20 mouse cellular contexts compared by ENCODE assay signal in the genomic region with DNA sequence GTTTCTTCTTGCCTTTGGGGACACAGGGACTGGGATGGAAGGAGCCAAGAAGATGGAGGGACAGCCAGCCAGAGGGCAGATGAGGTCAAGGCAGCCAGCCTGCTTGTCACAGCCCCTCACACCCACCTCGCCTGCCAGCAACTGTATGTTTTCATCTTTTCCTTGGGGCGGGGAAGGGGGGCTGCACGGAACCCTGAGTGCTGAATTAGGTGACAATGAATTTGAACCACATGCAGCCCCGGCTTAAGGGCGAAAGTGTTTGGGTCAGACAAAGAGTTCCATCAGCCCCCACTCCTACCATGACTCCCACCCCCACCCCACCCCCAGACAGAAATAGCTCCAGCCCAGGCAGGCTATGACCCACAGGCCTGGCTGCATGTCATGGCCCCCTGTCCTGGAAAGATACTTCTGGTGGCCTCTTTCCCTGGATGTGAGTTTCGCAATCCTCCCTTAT. TPM values are rescaled to one million over a fixed set of nuclear protein-coding genes. Genes with fewer than 3 reads are reported as not detected.
DNase-seq lines count a peak whose midpoint lies in the region; ATAC-seq lines count a peak whose summit lies in the region.
"Had no signal": no experiment of that assay in that cellular context is flagged by ENCODE, and none has a peak within 500 bp of the region (broad histone marks: within the 10 kb centered on the region; RNA-seq: fewer than 3 reads in every experiment).

No protein-coding gene starts in this region.

- no peak overlapping the region for H3K4me2 ChIP-seq in heart, embryonic 13.5 days
- no peak overlapping the region for H3K4me2 ChIP-seq in heart, embryonic 12.5 days
- H3K4me2 ChIP-seq in heart, embryonic 16.5 days (ENCODE audit: low read depth, low read length): no peak overlapping the region
- H3K4me2 ChIP-seq in lung, embryonic 16.5 days (ENCODE audit: low read depth, low read length): no peak overlapping the region
- no peak overlapping the region for H3K4me2 ChIP-seq in midbrain, embryonic 15.5 days
- H3K4me2 ChIP-seq: neural tube, embryonic 13.5 days had no signal

- peaks cover 4% of the 10 kb centered on the region; the same call in 1 of the 2 replicates for H3K9me3 ChIP-seq in heart, embryonic 13.5 days
- no peaks in the 10 kb centered on the region for H3K9me3 ChIP-seq in heart, embryonic 12.5 days (replicated peaks)
- H3K9me3 ChIP-seq in heart, embryonic 16.5 days (replicated peaks; ENCODE audit: control insufficient read depth, low read length): 0 out of 2 replicates have a peak, but pooled peaks cover 2% of the 10 kb centered on the region
- no peaks in the 10 kb centered on the region for H3K9me3 ChIP-seq in lung, embryonic 16.5 days (ENCODE audit: control insufficient read depth, low read length)
- no peaks in the 10 kb centered on the region for H3K9me3 ChIP-seq in midbrain, embryonic 15.5 days
- H3K9me3 ChIP-seq: neural tube, embryonic 13.5 days had no signal

- peak overlapping the region; percentile 70; the same call in 1 of the 2 replicates for H3K27ac ChIP-seq in heart, embryonic 13.5 days (replicated peaks)
- H3K27ac ChIP-seq in heart, embryonic 12.5 days (ENCODE audit: poor library complexity, severe bottlenecking): no peak overlapping the region
- peak overlapping the region; percentile 72; the same call in 1 of the 2 replicates for H3K27ac ChIP-seq in heart, embryonic 16.5 days (ENCODE audit: low read length)
- peak overlapping the region; percentile 89 for H3K27ac ChIP-seq in lung, embryonic 16.5 days (ENCODE audit: low read length)
- H3K27ac ChIP-seq in midbrain, embryonic 15.5 days: no peak overlapping the region
- H3K27ac ChIP-seq: neural tube, embryonic 13.5 days had no signal

- H3K36me3 ChIP-seq in heart, embryonic 13.5 days: no peaks in the 10 kb centered on the region
- no peaks in the 10 kb centered on the region for H3K36me3 ChIP-seq in heart, embryonic 12.5 days
- no peaks in the 10 kb centered on the region for H3K36me3 ChIP-seq in heart, embryonic 16.5 days (ENCODE audit: control insufficient read depth, insufficient read depth)
- H3K36me3 ChIP-seq in lung, embryonic 16.5 days (ENCODE audit: control insufficient read depth, insufficient read depth, low read length): no peaks in the 10 kb centered on the region
- no peaks in the 10 kb centered on the region for H3K36me3 ChIP-seq in midbrain, embryonic 15.5 days (replicated peaks)
- H3K36me3 ChIP-seq: neural tube, embryonic 13.5 days had no signal

- H3K4me1 ChIP-seq in heart, embryonic 13.5 days: peaks cover 19% of the 10 kb centered on the region
- 0 out of 2 replicates have a peak, but pooled peaks cover 11% of the 10 kb centered on the region for H3K4me1 ChIP-seq in heart, embryonic 12.5 days (replicated peaks)
- 0 out of 2 replicates have a peak, but pooled peaks cover 3% of the 10 kb centered on the region for H3K4me1 ChIP-seq in heart, embryonic 16.5 days (ENCODE audit: control insufficient read depth, insufficient read depth, low read length)
- peaks cover 29% of the 10 kb centered on the region for H3K4me1 ChIP-seq in lung, embryonic 16.5 days (replicated peaks; ENCODE audit: control insufficient read depth, insufficient read depth, low read length)
- no peaks in the 10 kb centered on the region for H3K4me1 ChIP-seq in midbrain, embryonic 15.5 days
- H3K4me1 ChIP-seq: neural tube, embryonic 13.5 days had no signal

- WGBS in heart, embryonic 13.5 days: 57% methylated on average over 6 of the region's 6 CpGs
- WGBS in heart, embryonic 12.5 days: 65% methylated on average over 6 of the region's 6 CpGs
- 64% methylated on average over 6 of the region's 6 CpGs for WGBS in heart, embryonic 16.5 days
- 40% methylated on average over 6 of the region's 6 CpGs for WGBS in lung, embryonic 16.5 days
- WGBS in midbrain, embryonic 15.5 days: 92% methylated on average over 6 of the region's 6 CpGs

- H3K27me3 ChIP-seq in heart, embryonic 13.5 days (replicated peaks): no peaks in the 10 kb centered on the region; the same call in 1 of the 2 replicates
- no peaks in the 10 kb centered on the region for H3K27me3 ChIP-seq in heart, embryonic 12.5 days (replicated peaks)
- no peaks in the 10 kb centered on the region for H3K27me3 ChIP-seq in heart, embryonic 16.5 days (ENCODE audit: control insufficient read depth, insufficient read depth, low read length)
- H3K27me3 ChIP-seq in lung, embryonic 16.5 days (ENCODE audit: control insufficient read depth, insufficient read depth, low read depth, low read length): no peaks in the 10 kb centered on the region
- no peaks in the 10 kb centered on the region for H3K27me3 ChIP-seq in midbrain, embryonic 15.5 days (replicated peaks)
- H3K27me3 ChIP-seq: neural tube, embryonic 13.5 days had no signal

- H3K9ac ChIP-seq in heart, embryonic 13.5 days: 0 out of 2 replicates have a peak overlapping the region, but pooled peaks have one; percentile 3
- H3K9ac ChIP-seq in heart, embryonic 12.5 days: no peak overlapping the region
- no peak overlapping the region for H3K9ac ChIP-seq in heart, embryonic 16.5 days (ENCODE audit: low read length)
- H3K9ac ChIP-seq in lung, embryonic 16.5 days (ENCODE audit: low read length): no peak overlapping the region
- H3K9ac ChIP-seq in midbrain, embryonic 15.5 days: no peak overlapping the region
- H3K9ac ChIP-seq: neural tube, embryonic 13.5 days had no signal

- peak; percentile 42 for DNase-seq in adrenal gland, postnatal 14 days
- no peak for DNase-seq in adrenal gland, postnatal 4 days (ENCODE audit: low spot score in 2 of 2)
- DNase-seq in testis, postnatal 14 days (ENCODE audit: low spot score): no peak
- DNase-seq: cerebellum, adult 8-10 months; embryo, embryonic 11 days; spleen, adult 18-20 months had no signal

- ATAC-seq in heart, embryonic 13.5 days (ENCODE audit: extremely low read depth, insufficient number of reproducible peaks, low FRiP score, low TSS enrichment): no peak
- no peak for ATAC-seq in heart, embryonic 12.5 days (ENCODE audit: insufficient number of reproducible peaks, low FRiP score)
- ATAC-seq in heart, embryonic 16.5 days (replicated peaks; ENCODE audit: extremely low read depth, insufficient read depth, low FRiP score): no peak
- peak; percentile 86 for ATAC-seq in lung, embryonic 16.5 days (ENCODE audit: low read depth)
- ATAC-seq in midbrain, embryonic 15.5 days (replicated peaks): no peak

- H3K4me3 ChIP-seq in heart, embryonic 13.5 days: no peak overlapping the region
- H3K4me3 ChIP-seq in heart, embryonic 12.5 days: no peak overlapping the region
- H3K4me3 ChIP-seq in heart, embryonic 16.5 days (ENCODE audit: low read length): no peak overlapping the region
- no peak overlapping the region for H3K4me3 ChIP-seq in lung, embryonic 16.5 days (ENCODE audit: low read length)
- H3K4me3 ChIP-seq in midbrain, embryonic 15.5 days: no peak overlapping the region
- H3K4me3 ChIP-seq: erythroblast, embryonic 14.5 days; neural tube, embryonic 13.5 days had no signal

RNA-seq across cellular contexts. Expression of a gene that starts 15.9 kb away (rescaled TPM):
- not detected in 2 replicates for total RNA-seq in adrenal gland, postnatal 14 days (2021)
- total RNA-seq in adrenal gland, postnatal 4 days (2021): not detected
- polyA plus RNA-seq in heart, embryonic 13.5 days (2015; fragmentation: Nextera tagmentation; extraction: Ambion mirVana): not detected in 2 replicates
- polyA plus RNA-seq in heart, embryonic 12.5 days (2016; fragmentation: Nextera tagmentation; extraction: Ambion mirVana): not detected in 2 replicates
- not detected in 2 replicates for polyA plus RNA-seq in heart, embryonic 16.5 days (2015; fragmentation: Nextera tagmentation; extraction: Ambion mirVana)
- not detected in 2 replicates for polyA plus RNA-seq in lung, embryonic 16.5 days (2015; fragmentation: Nextera tagmentation; extraction: Ambion mirVana)
- polyA plus RNA-seq in midbrain, embryonic 15.5 days (2015; fragmentation: Nextera tagmentation; extraction: Ambion mirVana): not detected in 2 replicates
- total RNA-seq: layer of hippocampus, adult 18-20 months; left cerebral cortex, postnatal 10 days; liver, adult 2 months; megakaryocyte progenitor cell, adult 5-6 weeks; midbrain, postnatal 0 days had no signal
- polyA plus RNA-seq: heart, embryonic 14.5 days; liver, adult 2 months; neural tube, embryonic 13.5 days; stomach, embryonic 16.5 days had no signal

RNA-seq across cellular contexts. Expression of a gene that starts 24.7 kb away (rescaled TPM):
- 0.60 and 3.7 TPM in 2 replicates for total RNA-seq in adrenal gland, postnatal 14 days (2021)
- total RNA-seq in adrenal gland, postnatal 4 days (2021): 1 to 10 TPM; 2.8 to 6.6 TPM
- 3.2 and 9.9 TPM in 2 replicates for polyA plus RNA-seq in heart, embryonic 13.5 days (2015; fragmentation: Nextera tagmentation; extraction: Ambion mirVana)
- polyA plus RNA-seq in heart, embryonic 12.5 days (2016; fragmentation: Nextera tagmentation; extraction: Ambion mirVana): 5.4 and 10.0 TPM in 2 replicates
- 0.70 and 0.84 TPM in 2 replicates for polyA plus RNA-seq in heart, embryonic 16.5 days (2015; fragmentation: Nextera tagmentation; extraction: Ambion mirVana)
- polyA plus RNA-seq in lung, embryonic 16.5 days (2015; fragmentation: Nextera tagmentation; extraction: Ambion mirVana): 0.75 and 3.3 TPM in 2 replicates
- polyA plus RNA-seq in midbrain, embryonic 15.5 days (2015; fragmentation: Nextera tagmentation; extraction: Ambion mirVana): 0.32 TPM in 1 of 2 replicates, not detected in the other
- total RNA-seq: layer of hippocampus, adult 18-20 months; left cerebral cortex, postnatal 10 days; liver, adult 2 months; midbrain, postnatal 0 days had no signal
- polyA plus RNA-seq: liver, adult 2 months; midbrain, postnatal 0 days had no signal

RNA-seq across cellular contexts. Expression of a gene that starts 41.5 kb away (rescaled TPM):
- 24.5 and 28.5 TPM in 2 replicates for total RNA-seq in adrenal gland, postnatal 14 days (2021)
- total RNA-seq in adrenal gland, postnatal 4 days (2021): 10 to 100 TPM; 33.0 to 36.3 TPM
- polyA plus RNA-seq in heart, embryonic 13.5 days (2015; fragmentation: Nextera tagmentation; extraction: Ambion mirVana): 9.3 and 10.4 TPM in 2 replicates
- 8.6 and 11.1 TPM in 2 replicates for polyA plus RNA-seq in heart, embryonic 12.5 days (2016; fragmentation: Nextera tagmentation; extraction: Ambion mirVana)
- polyA plus RNA-seq in heart, embryonic 16.5 days (2015; fragmentation: Nextera tagmentation; extraction: Ambion mirVana): 9.1 and 10.5 TPM in 2 replicates
- 30.6 and 33.5 TPM in 2 replicates for polyA plus RNA-seq in lung, embryonic 16.5 days (2015; fragmentation: Nextera tagmentation; extraction: Ambion mirVana)
- polyA plus RNA-seq in midbrain, embryonic 15.5 days (2015; fragmentation: Nextera tagmentation; extraction: Ambion mirVana): 7.2 and 8.4 TPM in 2 replicates

RNA-seq across cellular contexts. Expression of a gene that starts 56.1 kb away (rescaled TPM):
- not detected in 2 replicates for total RNA-seq in adrenal gland, postnatal 14 days (2021)
- 1 to 10 TPM in 1 of 2 experiments, under 1 TPM in 1; 0.23 to 7.8 TPM for total RNA-seq in adrenal gland, postnatal 4 days (2021)
- polyA plus RNA-seq in heart, embryonic 13.5 days (2015; fragmentation: Nextera tagmentation; extraction: Ambion mirVana): 1.6 and 1.7 TPM in 2 replicates
- 1.0 and 1.1 TPM in 2 replicates for polyA plus RNA-seq in heart, embryonic 12.5 days (2016; fragmentation: Nextera tagmentation; extraction: Ambion mirVana)
- 3.1 TPM in 2 replicates for polyA plus RNA-seq in heart, embryonic 16.5 days (2015; fragmentation: Nextera tagmentation; extraction: Ambion mirVana)
- polyA plus RNA-seq in lung, embryonic 16.5 days (2015; fragmentation: Nextera tagmentation; extraction: Ambion mirVana): 33.0 and 33.1 TPM in 2 replicates
- polyA plus RNA-seq in midbrain, embryonic 15.5 days (2015; fragmentation: Nextera tagmentation; extraction: Ambion mirVana): not detected in 2 replicates
- total RNA-seq: layer of hippocampus, adult 18-20 months; left cerebral cortex, postnatal 10 days; megakaryocyte progenitor cell, adult 5-6 weeks had no signal
- polyA plus RNA-seq: erythroblast, embryonic 14.5 days; midbrain, postnatal 0 days had no signal

Comparison
In these comparisons a context has a peak if more than half of its experiments do, and no peak if none do; other contexts are left out.
1. H3K27ac ChIP-seq: peak in heart, embryonic 13.5 days (single experiment), heart, embryonic 16.5 days (single experiment) and lung, embryonic 16.5 days (single experiment); none in heart, embryonic 12.5 days (single experiment) and midbrain, embryonic 15.5 days (single experiment).